Mouse (Mus musculus) heart, embryonic 11.5 days (tissue): ENCODE measurements around the gene Ythdf1. TPM values are rescaled to one million over a fixed set of nuclear protein-coding genes. Genes with fewer than 3 reads are reported as not detected.

Experiments
- ATAC-seq: fragments of 200-750 bp; cut with Nextera tagmentation; replicated peaks from 2 replicates; pipeline ENCODE4 v1.8.0; 2017; ENCODE audit warnings: moderate library complexity; ENCODE audit not compliant: insufficient number of reproducible peaks, low FRiP score, low TSS enrichment
- H3K27ac ChIP-seq: fragments of 300-500 bp; sonication (generic); 2 replicates; pipeline ENCODE4 v1.5.1; 2014; ENCODE audit warnings: mild to moderate bottlenecking, low read depth, low read length
- H3K27me3 ChIP-seq: fragments of 300-500 bp; sonication (generic); 2 replicates; pipeline ENCODE4 v1.6.1; 2014; ENCODE audit warnings: mild to moderate bottlenecking, low read length, mixed read lengths; ENCODE audit not compliant: control insufficient read depth, insufficient read depth
- H3K36me3 ChIP-seq: fragments of 300-500 bp; sonication (generic); 2 replicates; pipeline ENCODE4 v1.6.1; 2014; ENCODE audit warnings: mild to moderate bottlenecking, low read length, moderate library complexity, mixed read lengths; ENCODE audit not compliant: control insufficient read depth, insufficient read depth
- H3K4me1 ChIP-seq: fragments of 300-500 bp; sonication (generic); 2 replicates; pipeline ENCODE4 v1.6.1; 2014; ENCODE audit warnings: low read length; ENCODE audit not compliant: control insufficient read depth, insufficient read depth
- H3K4me2 ChIP-seq: fragments of 300-500 bp; sonication (generic); 2 replicates; pipeline ENCODE4 v1.6.1; 2014; ENCODE audit warnings: mild to moderate bottlenecking, moderate library complexity
- H3K4me3 ChIP-seq: fragments of 300-500 bp; sonication (generic); 2 replicates; pipeline ENCODE4 v1.5.1; 2014; ENCODE audit warnings: low read depth, low read length
- H3K9ac ChIP-seq: fragments of 300-500 bp; sonication (generic); 2 replicates; pipeline ENCODE4 v1.6.1; 2014; ENCODE audit warnings: mild to moderate bottlenecking, low read depth, low read length, moderate library complexity
- H3K9me3 ChIP-seq: fragments of 300-500 bp; sonication (generic); replicated peaks from 2 replicates; pipeline ENCODE4 v1.6.1; 2016; ENCODE audit warnings: low read length; ENCODE audit not compliant: control insufficient read depth
- WGBS: fragments of 180-500 bp; shearing (Covaris S2); extraction: QIAGEN DNeasy Blood & Tissue Kit; methylation state at CpG from one replicate; pipeline ENCODE4 v1.1.7; 2014; ENCODE audit not compliant: insufficient replicate concordance; 5-methylcytosine and 5-hydroxymethylcytosine counted together
- polyA plus RNA-seq: library from polyadenylated mRNA; unstranded; fragments of >200 nt; fragmentation: Nextera tagmentation; extraction: Ambion mirVana; gene quantifications from 2 replicates; pipeline ENCODE4 v1.2.1, GENCODE M21; 2014

The Ythdf1 gene
- polyA plus RNA-seq, 1 experiment from 2014 or later, result 39.8 TPM

DNA sequence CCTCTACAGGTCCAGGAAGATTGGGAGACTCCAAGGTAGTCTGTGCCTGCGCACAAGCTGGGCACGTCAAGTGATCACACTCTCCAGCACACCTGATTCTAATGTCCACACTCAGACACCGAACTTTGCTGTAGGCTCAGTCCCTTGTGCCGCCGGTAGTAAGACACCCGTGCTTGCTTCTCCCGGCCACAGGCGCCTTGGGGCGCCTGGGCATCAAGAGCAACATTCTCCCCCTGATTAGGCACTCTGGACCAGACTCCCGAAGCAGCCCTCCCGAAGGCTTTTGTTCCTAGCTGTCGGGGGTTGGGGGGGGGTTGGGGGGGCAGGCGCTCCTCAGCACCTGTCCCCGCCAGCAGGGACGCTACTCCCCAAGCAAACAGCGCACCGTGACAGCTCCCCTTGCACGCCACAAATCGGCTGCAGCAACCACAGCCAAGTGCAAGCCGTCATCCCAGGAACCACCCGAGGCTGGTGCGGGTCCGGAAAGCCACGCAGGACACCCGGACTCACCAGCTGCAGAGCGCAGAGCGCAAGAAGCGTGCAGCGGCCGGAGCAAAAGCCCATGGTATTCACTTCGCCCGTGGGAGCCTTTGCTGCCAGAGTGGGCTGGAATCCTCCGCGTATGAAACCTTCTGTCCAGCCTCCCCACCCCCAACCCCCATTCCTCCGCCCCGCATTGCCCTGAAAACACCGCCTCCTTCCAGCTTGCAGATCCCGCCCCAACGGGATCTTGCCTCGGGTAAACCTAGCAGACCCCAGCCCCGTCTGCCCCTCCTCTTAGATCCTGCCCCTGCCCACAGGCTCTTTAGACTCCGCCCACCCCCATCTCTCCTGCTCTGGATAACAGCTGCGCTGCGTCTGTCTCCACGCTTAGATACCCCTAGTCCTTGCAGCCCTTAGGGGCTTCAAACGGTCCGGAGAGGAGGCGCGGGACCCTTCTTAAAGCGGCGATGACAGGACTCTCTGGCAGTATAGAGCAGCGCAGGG, 33.6 kb upstream of the Ythdf1 start, which contains the start of gene Nkain4:
TSS of gene Nkain4 (minus strand) at position 639 of the 987 bp plus-strand sequence.
- H3K27me3 ChIP-seq, result peaks cover 24% of the 10 kb centered on the region
- H3K4me3 ChIP-seq, result peak within 1 kb of the TSS; percentile 63
- no peaks in the 10 kb centered on the region for H3K36me3 ChIP-seq
- peak within 1 kb of the TSS; percentile 93 for H3K4me2 ChIP-seq
- peaks cover 9% of the 10 kb centered on the region; the same call in 1 of the 2 replicates for H3K4me1 ChIP-seq
- ATAC-seq, result peak; percentile 79
- H3K27ac ChIP-seq, result peak within 1 kb of the TSS; percentile 41; the same call in 1 of the 2 replicates
- no peaks in the 10 kb centered on the region for H3K9me3 ChIP-seq
- peak within 1 kb of the TSS; percentile 68 for H3K9ac ChIP-seq
- 1% methylated on average over 52 of the region's 52 CpGs for WGBS

DNA sequence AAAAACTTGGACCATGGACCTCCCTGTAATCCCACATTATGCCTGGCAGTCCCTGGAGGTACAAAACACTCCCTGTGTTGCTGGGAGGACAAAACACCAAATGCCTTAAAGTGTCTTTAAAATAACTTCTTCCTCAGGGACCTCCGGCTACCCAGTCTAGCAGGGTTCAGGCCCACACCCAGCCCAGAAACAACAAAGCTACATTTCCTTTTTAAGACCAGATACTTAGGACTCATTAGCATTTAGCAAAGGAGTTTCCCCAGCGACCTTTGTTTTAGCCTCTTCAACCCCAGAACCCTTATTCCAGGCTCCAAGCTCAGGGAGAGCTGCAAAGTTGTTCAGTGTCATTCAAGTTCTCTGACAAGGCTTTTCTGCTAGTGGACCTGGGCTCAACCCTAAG, 32.9 kb upstream of the Ythdf1 start:
- Histone ChIP-seq H3K4me2 (peak overlapping the region; percentile 93), H3K9ac (peak overlapping the region; percentile 68), H3K9me3 (no peaks in the 10 kb centered on the region), H3K27me3 (peaks cover 24% of the 10 kb centered on the region), H3K4me3 (peak overlapping the region; percentile 63), H3K27ac (peak overlapping the region; percentile 18; the same call in 1 of the 2 replicates), H3K4me1 (peaks cover 9% of the 10 kb centered on the region; the same call in 1 of the 2 replicates), H3K36me3 (no peaks in the 10 kb centered on the region)
- WGBS, result 30% methylated on average over 2 of the region's 2 CpGs
- ATAC-seq, result no peak

DNA sequence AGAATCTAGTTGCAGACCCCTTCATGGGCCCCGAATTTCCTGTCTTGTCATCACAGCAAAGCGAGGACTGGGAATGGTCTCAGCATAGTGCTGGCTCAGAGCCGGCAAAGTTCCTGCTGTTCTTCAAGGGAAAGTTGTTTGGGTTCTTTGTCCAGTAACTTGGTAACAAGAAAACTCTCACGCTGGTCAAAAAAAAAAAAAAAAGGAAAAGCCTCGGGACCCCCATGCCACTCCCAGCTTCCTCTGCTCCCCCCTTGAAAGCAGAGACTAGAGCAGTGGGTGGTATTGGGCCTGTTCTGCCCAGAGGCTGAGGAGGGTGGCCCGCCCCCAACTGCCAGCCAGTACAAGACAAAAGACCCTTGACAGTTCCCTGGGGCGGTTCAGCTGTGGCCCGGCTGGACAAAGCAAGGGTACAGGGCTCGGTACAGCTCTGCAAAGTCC, 32.0 kb upstream of the Ythdf1 start:
- Histone ChIP-seq H3K4me3 (peak overlapping the region; percentile 63), H3K4me2 (peak overlapping the region; percentile 93), H3K4me1 (peaks cover 9% of the 10 kb centered on the region; the same call in 1 of the 2 replicates), H3K9me3 (no peaks in the 10 kb centered on the region), H3K27ac (peak overlapping the region; percentile 18; the same call in 1 of the 2 replicates), H3K9ac (peak overlapping the region; percentile 68), H3K36me3 (no peaks in the 10 kb centered on the region), H3K27me3 (peaks cover 24% of the 10 kb centered on the region)
- ATAC-seq, result no peak
- WGBS, result 20% methylated on average over 9 of the region's 9 CpGs

DNA sequence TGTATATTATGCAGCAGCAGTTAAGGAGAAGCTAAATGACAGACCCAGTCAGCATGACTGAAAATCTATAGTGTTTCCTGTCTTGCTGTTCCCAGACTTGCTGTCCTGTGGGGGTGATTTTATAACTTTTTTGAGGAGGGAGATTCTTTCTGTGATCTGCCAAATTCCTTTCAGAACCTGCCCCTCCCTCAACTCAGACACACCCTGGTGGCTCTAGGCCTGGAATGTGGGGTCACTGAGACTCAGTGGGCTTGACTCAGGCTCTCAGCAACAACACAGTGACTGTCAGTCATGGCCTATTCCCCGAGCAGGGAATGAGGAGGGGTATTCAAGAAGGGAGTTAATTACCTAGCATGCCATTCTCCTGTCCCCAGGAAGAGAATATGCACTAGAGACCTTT, 29.2 kb upstream of the Ythdf1 start:
- Histone ChIP-seq H3K27me3 (peaks cover 15% of the 10 kb centered on the region), H3K4me1 (peaks cover 9% of the 10 kb centered on the region; the same call in 1 of the 2 replicates), H3K27ac (no peak overlapping the region), H3K4me3 (no peak overlapping the region), H3K9me3 (no peaks in the 10 kb centered on the region), H3K4me2 (no peak overlapping the region), H3K36me3 (no peaks in the 10 kb centered on the region), H3K9ac (no peak overlapping the region)
- WGBS, result 24% methylated on average over 1 of the region's 1 CpGs
- no peak for ATAC-seq

DNA sequence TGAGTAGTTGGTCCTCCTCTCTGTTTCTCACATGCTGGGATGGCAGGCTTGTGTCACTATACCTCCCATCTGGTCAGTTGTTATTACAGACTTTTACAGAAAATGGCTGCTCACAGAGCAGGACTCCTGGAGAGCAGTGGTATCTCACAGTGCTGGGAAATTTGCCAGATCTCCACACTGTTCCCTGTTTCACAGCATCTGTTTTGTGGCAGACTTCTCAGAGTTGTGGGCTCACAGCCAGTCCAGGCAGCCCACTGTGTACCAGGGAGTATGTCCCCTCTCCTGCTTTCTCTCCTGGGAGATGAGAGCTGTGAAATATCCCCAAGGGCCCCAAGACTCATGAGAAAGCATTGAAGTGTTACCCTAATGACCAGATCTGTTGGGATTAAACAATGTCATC, 21.1 kb upstream of the Ythdf1 start:
- H3K4me2 ChIP-seq, result no peak overlapping the region
- no peaks in the 10 kb centered on the region for H3K27me3 ChIP-seq
- no peaks in the 10 kb centered on the region for H3K9me3 ChIP-seq
- H3K27ac ChIP-seq, result no peak overlapping the region
- no peaks in the 10 kb centered on the region for H3K36me3 ChIP-seq
- H3K9ac ChIP-seq, result no peak overlapping the region
- no peak overlapping the region for H3K4me3 ChIP-seq
- no peaks in the 10 kb centered on the region for H3K4me1 ChIP-seq
- ATAC-seq, result no peak

DNA sequence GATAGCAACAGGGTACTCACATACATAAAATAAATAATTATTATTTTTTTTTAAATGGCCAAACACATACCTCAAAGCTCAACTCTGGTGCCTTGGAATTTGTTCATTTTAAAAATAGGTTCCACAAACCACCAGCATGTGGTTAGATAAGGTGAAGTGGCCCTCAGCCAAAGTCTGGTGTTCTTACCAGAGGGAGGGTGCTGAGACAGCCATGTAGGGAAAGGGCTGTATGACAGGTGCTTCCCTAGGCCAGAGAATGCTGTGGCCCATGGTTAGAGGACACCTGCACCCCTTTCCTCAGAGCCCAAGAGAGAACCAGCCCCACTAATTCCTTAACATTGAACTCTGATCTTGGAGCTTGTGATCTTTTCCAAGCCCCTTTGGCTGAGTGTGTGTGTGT, 19.4 kb upstream of the Ythdf1 start:
- ATAC-seq, result no peak
- no peak overlapping the region for H3K4me3 ChIP-seq
- no peak overlapping the region for H3K27ac ChIP-seq
- H3K27me3 ChIP-seq, result no peaks in the 10 kb centered on the region
- H3K9me3 ChIP-seq, result no peaks in the 10 kb centered on the region
- no peaks in the 10 kb centered on the region for H3K4me1 ChIP-seq
- no peak overlapping the region for H3K4me2 ChIP-seq
- H3K36me3 ChIP-seq, result no peaks in the 10 kb centered on the region
- H3K9ac ChIP-seq, result no peak overlapping the region

DNA sequence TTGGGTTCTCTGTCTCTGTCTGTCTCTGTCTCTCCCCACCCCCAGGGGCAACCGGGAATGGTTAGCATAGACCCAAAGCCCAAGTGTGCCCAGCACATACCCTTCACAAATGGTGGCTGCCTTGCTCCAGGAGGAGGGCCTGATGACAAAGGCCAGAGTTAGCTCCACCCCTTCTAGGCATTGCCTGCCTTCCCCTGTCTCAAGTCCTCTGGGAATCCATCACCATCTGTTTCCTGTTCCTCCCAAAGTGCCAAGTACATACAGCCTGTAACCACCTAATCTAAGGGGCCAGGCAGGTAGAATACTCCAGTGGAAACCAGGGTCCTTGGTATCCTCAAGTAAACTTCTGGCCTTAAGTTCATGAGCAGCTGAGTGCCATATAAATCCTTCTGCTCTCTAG, 11.7 kb upstream of the Ythdf1 start:
- H3K27ac ChIP-seq, result no peak overlapping the region
- no peaks in the 10 kb centered on the region for H3K36me3 ChIP-seq
- H3K4me3 ChIP-seq, result no peak overlapping the region
- no peak overlapping the region for H3K4me2 ChIP-seq
- H3K4me1 ChIP-seq, result no peaks in the 10 kb centered on the region
- 75% methylated on average over 1 of the region's 1 CpGs for WGBS
- no peak overlapping the region for H3K9ac ChIP-seq
- peaks cover 4% of the 10 kb centered on the region; the same call in 1 of the 2 replicates for H3K27me3 ChIP-seq
- H3K9me3 ChIP-seq, result no peaks in the 10 kb centered on the region
- ATAC-seq, result no peak

DNA sequence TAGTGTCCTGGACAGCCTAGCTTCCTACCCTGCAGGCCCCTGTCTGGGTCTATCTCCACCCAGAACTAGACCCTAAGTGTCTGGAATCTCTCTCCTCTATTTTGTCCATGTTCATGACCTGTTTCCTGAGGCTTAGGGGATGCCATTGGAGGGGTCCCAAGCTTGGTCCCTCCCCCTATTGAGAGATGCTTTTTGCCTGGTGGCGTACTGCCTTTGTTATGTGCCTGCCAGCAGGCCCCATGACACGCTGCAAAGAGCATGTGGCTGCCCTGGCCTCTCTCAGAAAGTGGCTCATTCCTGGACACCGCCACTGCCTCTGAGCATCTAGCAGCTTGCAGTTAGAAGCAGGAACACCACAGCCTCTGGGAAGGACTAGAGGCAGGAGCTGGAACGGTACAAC, 8.0 kb upstream of the Ythdf1 start, which contains the start of gene Birc7:
TSS of gene Birc7 (plus strand) at position 301 of the 400 bp plus-strand sequence.
- no peak within 1 kb of the TSS for H3K4me3 ChIP-seq
- 57% methylated on average over 4 of the region's 4 CpGs for WGBS
- H3K27ac ChIP-seq, result no peak within 1 kb of the TSS
- no peak within 1 kb of the TSS for H3K4me2 ChIP-seq
- no peaks in the 10 kb centered on the region for H3K4me1 ChIP-seq
- no peaks in the 10 kb centered on the region for H3K9me3 ChIP-seq
- no peak for ATAC-seq
- no peaks in the 10 kb centered on the region for H3K27me3 ChIP-seq
- no peak within 1 kb of the TSS for H3K9ac ChIP-seq
- no peaks in the 10 kb centered on the region for H3K36me3 ChIP-seq
